9 mouse cellular contexts compared by ENCODE assay signal in the genomic region with DNA sequence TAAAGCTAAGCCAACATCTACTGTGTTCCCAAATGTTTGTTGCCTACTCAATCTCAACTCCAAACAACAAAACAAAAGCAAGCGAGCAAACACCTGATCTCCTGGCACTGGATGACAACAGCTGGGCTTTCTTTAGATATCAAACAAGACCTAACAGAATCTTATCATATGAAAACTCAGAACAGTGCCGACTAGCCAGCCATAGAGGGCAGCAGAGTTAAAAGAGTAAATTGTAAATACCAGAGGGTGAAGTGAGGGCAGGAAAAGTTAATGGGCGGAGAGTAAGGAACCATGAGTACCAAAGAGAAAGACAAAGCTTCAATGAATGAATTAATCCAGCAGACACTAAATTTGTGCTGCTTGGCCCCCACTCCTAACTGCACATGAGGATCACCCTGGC. TPM values are rescaled to one million over a fixed set of nuclear protein-coding genes. Genes with fewer than 3 reads are reported as not detected.
DNase-seq lines count a peak whose midpoint lies in the region; ATAC-seq and TF ChIP-seq lines count a peak whose summit lies in the region.
"Had no signal": no experiment of that assay in that cellular context is flagged by ENCODE, and none has a peak within 500 bp of the region (broad histone marks: within the 10 kb centered on the region; RNA-seq: fewer than 3 reads in every experiment).

No protein-coding gene starts in this region.

- H3K4me2 ChIP-seq in midbrain, embryonic 16.5 days (ENCODE audit: low read length) = no peak overlapping the region
- no peak overlapping the region for H3K4me2 ChIP-seq in heart, embryonic 16.5 days (ENCODE audit: low read depth, low read length)
- H3K4me2 ChIP-seq in stomach, postnatal 0 days (replicated peaks; ENCODE audit: low read depth) = 0 out of 2 replicates have a peak overlapping the region, but pooled peaks have one; percentile 0
- H3K4me2 ChIP-seq: embryonic facial prominence, embryonic 12.5 days had no signal

- ATAC-seq in midbrain, embryonic 16.5 days = no peak
- ATAC-seq in heart, embryonic 16.5 days (replicated peaks; ENCODE audit: extremely low read depth, insufficient read depth, low FRiP score) = peak; percentile 73
- peak; percentile 93 for ATAC-seq in megakaryocyte progenitor cell, adult 5-6 weeks (replicated peaks; ENCODE audit: poor library complexity)
- ATAC-seq in stomach, postnatal 0 days (ENCODE audit: low FRiP score, low TSS enrichment) = peak; percentile 60; the same call in 1 of the 2 replicates

- peak; percentile 35 for DNase-seq in midbrain, embryonic 10.5 days (ENCODE audit: low spot score)
- peak; percentile 29 to 35 for DNase-seq in adrenal gland, adult 18-20 months (ENCODE audit: low spot score in 2 of 2)
- peak; percentile 85 for DNase-seq in embryo, embryonic 10.5 days (ENCODE audit: low spot score)
- peak; percentile 48 to 56 for DNase-seq in layer of hippocampus, adult 2 months (ENCODE audit: low spot score in 2 of 2)
- peak; percentile 65 for DNase-seq in stomach, postnatal 0 days (ENCODE audit: low spot score)

- TF ChIP-seq CTCF in layer of hippocampus, adult 2 months (conservative IDR thresholded peaks at IDR 0.05) = peak; percentile 90
- peak; percentile 93 for TF ChIP-seq CTCF in stomach, postnatal 0 days (IDR thresholded peaks at IDR 0.05; ENCODE audit: low read depth)

- H3K4me1 ChIP-seq in midbrain, embryonic 10.5 days = peaks cover 24% of the 10 kb centered on the region
- H3K4me1 ChIP-seq in midbrain, embryonic 16.5 days (ENCODE audit: control insufficient read depth, insufficient read depth, low read length) = no peaks in the 10 kb centered on the region
- H3K4me1 ChIP-seq in heart, embryonic 16.5 days (ENCODE audit: control insufficient read depth, insufficient read depth, low read length) = peaks cover 18% of the 10 kb centered on the region
- peaks cover 4% of the 10 kb centered on the region for H3K4me1 ChIP-seq in stomach, postnatal 0 days (replicated peaks; ENCODE audit: control insufficient read depth, insufficient read depth)

- no peaks in the 10 kb centered on the region for H3K9me3 ChIP-seq in midbrain, embryonic 10.5 days (replicated peaks)
- no peaks in the 10 kb centered on the region for H3K9me3 ChIP-seq in midbrain, embryonic 16.5 days (replicated peaks; ENCODE audit: control insufficient read depth, low read length, poor library complexity, severe bottlenecking)
- no peaks in the 10 kb centered on the region for H3K9me3 ChIP-seq in heart, embryonic 16.5 days (replicated peaks; ENCODE audit: control insufficient read depth, low read length)
- H3K9me3 ChIP-seq in stomach, postnatal 0 days (ENCODE audit: control insufficient read depth, low read length) = no peaks in the 10 kb centered on the region
- H3K9me3 ChIP-seq: embryonic facial prominence, embryonic 12.5 days had no signal

- no peak overlapping the region for H3K9ac ChIP-seq in midbrain, embryonic 16.5 days (ENCODE audit: low read depth, low read length)
- H3K9ac ChIP-seq in heart, embryonic 16.5 days (ENCODE audit: low read length) = no peak overlapping the region
- H3K9ac ChIP-seq in stomach, postnatal 0 days (ENCODE audit: low read length) = no peak overlapping the region
- H3K9ac ChIP-seq: embryonic facial prominence, embryonic 12.5 days had no signal

- WGBS in midbrain, embryonic 10.5 days = 29% methylated on average over 3 of the region's 3 CpGs
- WGBS in midbrain, embryonic 16.5 days = 19% methylated on average over 3 of the region's 3 CpGs
- WGBS in heart, embryonic 16.5 days = 10% methylated on average over 3 of the region's 3 CpGs
- 9% methylated on average over 3 of the region's 3 CpGs for WGBS in stomach, postnatal 0 days

- H3K27ac ChIP-seq in midbrain, embryonic 10.5 days (replicated peaks) = no peak overlapping the region
- no peak overlapping the region for H3K27ac ChIP-seq in midbrain, embryonic 16.5 days (ENCODE audit: low read length)
- no peak overlapping the region for H3K27ac ChIP-seq in heart, embryonic 16.5 days (ENCODE audit: low read length)
- H3K27ac ChIP-seq in layer of hippocampus, adult 2 months = no peak overlapping the region
- H3K27ac ChIP-seq in stomach, postnatal 0 days (replicated peaks) = no peak overlapping the region
- H3K27ac ChIP-seq: embryonic facial prominence, embryonic 12.5 days had no signal

- H3K4me3 ChIP-seq in midbrain, embryonic 10.5 days = no peak overlapping the region
- no peak overlapping the region for H3K4me3 ChIP-seq in midbrain, embryonic 16.5 days (ENCODE audit: low read depth, low read length)
- H3K4me3 ChIP-seq in heart, embryonic 16.5 days (ENCODE audit: low read length) = no peak overlapping the region
- no peak overlapping the region for H3K4me3 ChIP-seq in layer of hippocampus, adult 2 months
- H3K4me3 ChIP-seq in stomach, postnatal 0 days (ENCODE audit: low read depth, low read length) = no peak overlapping the region
- H3K4me3 ChIP-seq: embryonic facial prominence, embryonic 12.5 days had no signal

- peaks cover 10% of the 10 kb centered on the region; the same call in 1 of the 2 replicates for H3K27me3 ChIP-seq in midbrain, embryonic 10.5 days (ENCODE audit: low read depth, poor library complexity, severe bottlenecking)
- peaks cover 3% of the 10 kb centered on the region; the same call in 1 of the 2 replicates for H3K27me3 ChIP-seq in midbrain, embryonic 16.5 days (ENCODE audit: control insufficient read depth, insufficient read depth, low read depth, low read length)
- no peaks in the 10 kb centered on the region for H3K27me3 ChIP-seq in heart, embryonic 16.5 days (ENCODE audit: control insufficient read depth, insufficient read depth, low read length)
- no peaks in the 10 kb centered on the region for H3K27me3 ChIP-seq in stomach, postnatal 0 days (ENCODE audit: control insufficient read depth, insufficient read depth, low read length)
- H3K27me3 ChIP-seq: embryonic facial prominence, embryonic 12.5 days had no signal

- TF ChIP-seq EP300 in stomach, postnatal 0 days (optimal IDR thresholded peaks at IDR 0.05) = no peak

- H3K36me3 ChIP-seq in midbrain, embryonic 10.5 days = no peaks in the 10 kb centered on the region
- H3K36me3 ChIP-seq in midbrain, embryonic 16.5 days (ENCODE audit: control insufficient read depth, insufficient read depth, low read length) = no peaks in the 10 kb centered on the region
- no peaks in the 10 kb centered on the region for H3K36me3 ChIP-seq in heart, embryonic 16.5 days (ENCODE audit: control insufficient read depth, insufficient read depth)
- H3K36me3 ChIP-seq in stomach, postnatal 0 days (ENCODE audit: control insufficient read depth, insufficient read depth, low read length) = no peaks in the 10 kb centered on the region
- H3K36me3 ChIP-seq: embryonic facial prominence, embryonic 12.5 days had no signal

RNA-seq across cellular contexts. Expression of gene Ppp2r5a, which starts 11.8 kb away (rescaled TPM):
- polyA plus RNA-seq in midbrain, embryonic 10.5 days (2016; fragmentation: Nextera tagmentation; extraction: Ambion mirVana) = 8.5 and 11.8 TPM in 2 replicates
- polyA plus RNA-seq in midbrain, embryonic 16.5 days (2015; fragmentation: Nextera tagmentation; extraction: Ambion mirVana) = 6.5 and 6.6 TPM in 2 replicates
- 100 to 1,000 TPM; 196 to 437 TPM for total RNA-seq in adrenal gland, adult 18-20 months (2021)
- polyA plus RNA-seq in heart, embryonic 16.5 days (2015; fragmentation: Nextera tagmentation; extraction: Ambion mirVana) = 22.8 and 27.2 TPM in 2 replicates
- total RNA-seq in layer of hippocampus, adult 2 months (2021) = 10 to 100 TPM; 68.6 to 73.2 TPM
- total RNA-seq in megakaryocyte progenitor cell, adult 5-6 weeks (2015) = 124 and 129 TPM in 2 replicates
- 125 and 139 TPM in 2 replicates for total RNA-seq in megakaryocyte progenitor cell, adult 5-6 weeks (2017)
- 28.4 and 32.9 TPM in 2 replicates for polyA plus RNA-seq in stomach, postnatal 0 days (2015; fragmentation: Nextera tagmentation; extraction: Ambion mirVana)

Comparison
In these comparisons a context has a peak if more than half of its experiments do, and no peak if none do; other contexts are left out.
1. DNase-seq: peak in every context shown above with its lines; median percentile 85 in embryo, embryonic 10.5 days; 65 in stomach, postnatal 0 days; 52 in layer of hippocampus, adult 2 months; 35 in midbrain, embryonic 10.5 days; 32 in adrenal gland, adult 18-20 months.